Mouse (Mus musculus) cerebellum, postnatal 25 days (tissue): ENCODE measurements around the gene Rbfox1.

Experiments
- DNase-seq, 2 experiments: peaks; one replicate each; pipeline ENCODE4 v3.0.0; 2021; ENCODE audit warnings: mixed read lengths in 2 of 2

Gene Rbfox1

DNA sequence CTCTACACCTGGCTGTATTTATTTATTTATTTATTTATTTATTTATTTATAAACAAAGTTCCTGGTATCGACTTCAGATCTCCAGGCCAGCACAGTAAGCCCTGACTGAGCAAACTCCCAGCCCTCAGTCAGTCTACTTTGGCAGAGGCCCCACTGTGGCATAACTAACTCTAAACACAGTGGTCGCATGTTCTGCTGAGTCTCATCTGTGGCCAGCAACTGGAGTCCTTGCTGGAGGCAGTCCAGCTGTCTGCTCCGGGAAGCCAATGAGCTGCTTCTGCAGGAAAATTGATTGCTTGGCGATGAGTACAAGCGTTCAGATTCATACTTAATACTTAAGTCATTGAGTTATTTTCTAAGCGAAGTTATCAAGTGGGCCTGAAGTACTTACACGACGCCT is 598.5 kb downstream of the Rbfox1 start:
- DNase-seq, result peak in 1 of 2 experiments; percentile 35

GRCm38 (mm10) chr16:6485631-6486030 is 600.5 kb downstream of the Rbfox1 start:
- DNase-seq, result peak; percentile 43 to 50

GRCm38 (mm10) chr16:6502219-6502618 is 617.1 kb downstream of the Rbfox1 start:
- peak; percentile 52 to 70 for DNase-seq

- DNase-seq, result peak; percentile 81 to 87
Observed at GRCm38 (mm10) chr16:6503573-6504331, 618.6 kb downstream of the Rbfox1 start.

DNA sequence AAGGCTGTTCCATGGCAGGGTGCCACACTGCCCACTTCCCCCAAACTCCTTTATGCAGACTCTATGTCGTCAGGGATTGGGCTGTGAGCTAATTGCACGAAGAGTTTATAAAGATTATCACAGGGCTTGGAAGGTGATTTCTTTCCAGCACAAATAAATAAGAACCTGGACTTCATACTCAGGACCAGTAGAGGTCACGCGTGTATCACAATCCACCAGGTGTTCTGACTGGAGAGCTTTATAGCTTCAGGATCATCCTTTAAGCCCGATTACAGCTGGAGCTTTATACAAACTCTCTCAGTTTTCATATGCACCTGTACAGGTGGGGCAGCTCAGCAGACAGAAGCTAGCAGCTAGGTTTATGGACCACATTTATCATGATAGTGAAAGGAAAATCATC is 623.8 kb downstream of the Rbfox1 start:
- no peak for DNase-seq

DNA sequence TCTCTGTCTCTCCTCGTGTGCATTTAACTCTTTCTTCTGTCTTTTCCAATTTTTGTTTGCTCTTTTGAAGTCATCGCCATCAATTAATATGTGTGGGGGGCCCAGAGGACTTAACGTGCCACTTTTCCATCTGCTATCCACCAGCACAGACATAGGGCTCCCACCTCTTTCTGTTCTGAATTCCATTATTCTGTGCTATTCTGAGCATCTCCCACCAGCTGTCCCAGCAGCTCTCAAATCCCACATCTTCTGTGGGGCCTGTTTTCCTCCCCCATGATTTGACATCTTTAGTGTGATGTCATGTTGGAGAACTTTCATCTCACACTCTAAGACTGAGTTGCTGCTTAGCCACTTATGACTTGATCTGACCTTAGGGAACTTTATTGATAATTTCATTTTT is 634.3 kb downstream of the Rbfox1 start:
- DNase-seq, result no peak

GRCm38 (mm10) chr16:6525507-6526170 is 640.5 kb downstream of the Rbfox1 start:
- no peak for DNase-seq

DNA sequence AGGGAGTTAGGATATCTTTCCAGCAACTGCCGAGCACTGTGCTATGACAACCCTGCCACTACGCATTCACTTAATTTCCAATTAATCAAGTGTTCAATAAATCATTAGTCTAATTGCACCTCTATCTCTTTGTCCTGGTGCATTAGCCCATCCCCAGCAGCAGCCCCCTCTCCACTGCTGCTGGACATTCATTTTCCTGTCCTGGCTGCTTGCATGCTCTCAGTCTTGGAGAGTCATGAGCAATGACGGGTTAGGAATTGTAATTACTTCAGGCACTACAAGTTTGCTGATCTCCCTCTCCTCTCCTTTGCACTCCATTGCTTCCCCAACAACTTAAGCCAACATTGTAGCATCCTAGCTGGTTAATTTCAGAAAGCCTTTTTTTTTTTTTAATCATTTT is 646.3 kb downstream of the Rbfox1 start:
- DNase-seq, result no peak

DNA sequence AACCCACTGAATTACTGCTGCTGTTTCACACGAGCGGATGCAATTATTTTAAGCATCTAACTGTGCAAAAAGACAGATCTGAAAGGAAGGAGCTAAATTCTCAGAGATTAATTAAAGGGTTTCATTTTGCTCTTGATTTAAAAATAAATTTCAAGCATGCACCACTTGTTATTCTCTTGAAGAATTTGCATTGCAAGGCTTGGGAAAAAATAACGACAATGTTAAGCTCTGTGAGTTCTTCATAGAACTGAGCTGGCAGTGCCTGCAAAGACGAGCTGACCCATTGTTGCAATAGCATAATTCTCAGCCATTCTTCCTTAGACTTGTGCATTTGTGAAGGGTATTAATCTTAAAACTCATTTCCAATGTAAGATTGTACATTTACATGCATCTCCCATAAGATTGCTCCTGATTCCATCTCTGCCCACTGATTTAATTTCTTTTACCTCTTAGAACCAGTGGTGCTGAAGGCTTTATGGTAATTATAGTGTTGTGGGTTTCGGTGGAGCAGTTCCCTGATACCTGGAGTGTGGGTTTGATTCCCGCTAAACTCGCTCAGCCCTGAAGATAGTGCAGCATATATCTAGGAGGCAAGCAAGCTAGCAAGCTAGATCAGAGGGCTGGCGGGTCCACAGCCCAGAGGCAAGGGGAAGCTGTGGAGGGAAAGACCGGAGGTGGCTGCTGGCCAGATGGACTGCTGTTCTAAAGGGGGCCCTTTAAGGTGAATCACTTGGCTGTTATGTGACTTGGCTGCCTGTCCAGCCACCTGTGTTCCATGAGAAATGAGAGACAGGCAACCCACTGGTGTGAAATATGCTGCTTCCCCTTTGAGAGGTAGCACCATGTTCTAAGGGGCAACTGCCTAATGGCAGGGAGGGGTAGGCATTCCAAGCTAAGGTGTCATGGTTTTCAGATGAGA is 647.2 kb downstream of the Rbfox1 start:
- DNase-seq, result peak; percentile 66 to 75

GRCm38 (mm10) chr16:6555776-6556175 is 670.6 kb downstream of the Rbfox1 start:
- DNase-seq, result peak in 1 of 2 experiments; percentile 35

- DNase-seq, result peak in 1 of 2 experiments; percentile 28
Observed at GRCm38 (mm10) chr16:6557726-6558125, 672.6 kb downstream of the Rbfox1 start.

DNA sequence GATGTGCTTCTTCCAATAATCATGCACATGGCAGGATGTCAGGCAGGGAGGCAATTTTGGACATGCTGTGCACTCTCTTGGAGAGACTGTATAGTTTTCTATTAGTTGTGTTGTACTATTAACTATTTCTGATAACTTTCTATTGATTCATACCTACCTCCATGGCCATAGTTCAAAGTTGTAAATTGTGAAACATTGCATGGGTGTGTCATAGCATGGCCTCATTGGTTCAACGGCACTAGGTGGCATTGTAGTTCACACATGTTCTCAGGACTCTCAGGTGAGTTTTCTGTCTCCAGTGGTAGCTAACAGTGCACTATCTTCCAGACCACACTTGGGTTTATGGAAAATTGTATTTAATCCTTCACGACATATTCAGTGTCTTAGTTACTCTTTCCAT is 699.5 kb downstream of the Rbfox1 start:
- DNase-seq, result no peak

GRCm38 (mm10) chr16:6585204-6585603 is 700.0 kb downstream of the Rbfox1 start:
- DNase-seq, result no peak

DNA sequence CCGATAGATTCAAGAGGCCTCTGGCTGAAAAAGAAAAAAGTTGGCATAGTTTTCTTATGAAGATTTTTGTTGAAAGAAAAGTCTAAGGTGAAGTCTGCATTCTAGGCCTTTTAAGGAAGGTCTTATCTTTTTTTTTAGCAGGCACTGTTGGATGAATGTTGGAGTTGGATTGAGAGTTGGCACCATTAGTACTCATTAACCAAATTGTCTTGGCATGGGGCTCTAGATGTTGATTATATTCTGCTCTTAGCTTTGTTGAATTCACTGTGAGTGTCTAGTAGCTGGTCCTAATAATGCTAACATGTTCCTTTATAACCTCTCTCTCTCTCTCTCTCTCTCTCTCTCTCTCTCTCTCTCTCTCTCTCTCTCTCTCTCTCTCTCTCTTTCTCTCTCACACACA is 731.4 kb downstream of the Rbfox1 start:
- DNase-seq, result no peak

- no peak for DNase-seq
Observed at GRCm38 (mm10) chr16:6640330-6640729, 755.2 kb downstream of the Rbfox1 start.

DNA sequence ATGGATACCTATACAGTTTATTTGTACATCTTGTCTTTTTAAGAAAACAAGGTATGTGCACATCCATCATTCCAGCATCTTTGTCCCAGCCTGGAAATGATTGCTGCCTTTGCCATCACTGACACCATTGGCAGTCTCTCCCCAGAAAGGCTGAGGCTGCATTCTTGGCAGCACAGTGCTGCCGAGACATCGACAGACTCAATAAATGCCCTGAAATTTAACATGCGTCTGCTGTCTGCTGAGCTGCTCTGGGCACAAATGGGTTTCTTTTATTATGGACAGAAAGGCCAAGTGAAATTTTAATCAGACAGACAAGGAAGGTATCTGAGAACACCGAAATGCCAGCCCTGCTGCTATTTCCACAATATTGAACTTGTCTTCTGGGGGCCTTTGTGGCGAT is 761.8 kb downstream of the Rbfox1 start:
- peak in 1 of 2 experiments; percentile 39 for DNase-seq

DNA sequence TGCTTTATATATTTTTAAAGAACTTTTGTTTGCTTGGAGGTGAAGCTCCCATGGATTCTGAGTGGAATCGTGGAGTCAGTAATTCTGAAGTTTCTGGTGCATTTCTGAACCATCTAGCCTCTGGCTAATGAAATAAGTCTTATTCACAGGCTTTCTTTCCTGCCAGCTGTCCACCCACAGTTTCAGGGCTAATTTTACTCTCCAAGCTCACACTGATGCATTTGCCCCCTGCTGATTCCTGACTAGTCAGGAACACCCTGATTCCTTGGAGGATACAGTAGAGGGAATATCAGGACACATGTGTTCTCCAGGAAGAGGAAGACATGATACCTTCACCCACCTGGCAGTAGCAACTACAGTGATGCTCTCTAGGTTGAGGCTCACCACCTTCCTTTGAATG is 763.6 kb downstream of the Rbfox1 start:
- peak in 1 of 2 experiments; percentile 29 for DNase-seq

GRCm38 (mm10) chr16:6658594-6658993 is 773.4 kb downstream of the Rbfox1 start:
- DNase-seq, result no peak

- peak in 1 of 2 experiments; percentile 14 for DNase-seq
Observed at GRCm38 (mm10) chr16:6686076-6686757, 801.1 kb downstream of the Rbfox1 start.

GRCm38 (mm10) chr16:6704847-6705246 is 819.7 kb downstream of the Rbfox1 start:
- DNase-seq, result no peak

DNA sequence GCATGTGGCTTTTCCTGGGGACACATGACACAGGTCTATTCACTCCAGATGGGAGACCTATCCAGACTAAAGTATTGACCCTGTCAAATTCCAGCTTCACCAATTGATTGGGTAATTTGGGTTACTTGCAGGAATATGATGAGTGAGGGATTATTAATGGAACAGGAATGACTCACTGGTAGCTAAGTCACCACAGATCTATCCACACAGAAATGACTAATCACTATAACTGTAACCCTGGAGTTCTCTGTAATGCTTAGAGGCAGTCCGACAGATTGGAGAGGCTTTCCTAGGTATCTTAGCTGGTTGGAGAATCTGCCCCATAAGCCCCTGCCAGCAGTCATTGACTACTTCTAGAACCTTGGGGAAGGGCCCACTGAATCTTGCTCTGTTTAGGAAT is 827.2 kb downstream of the Rbfox1 start:
- DNase-seq, result no peak

GRCm38 (mm10) chr16:6715245-6715644 is 830.1 kb downstream of the Rbfox1 start:
- no peak for DNase-seq
